Mouse (Mus musculus) cerebellum, adult 2 months (tissue): ENCODE measurements around the gene Map2k5. TPM values are rescaled to one million over a fixed set of nuclear protein-coding genes. Genes with fewer than 3 reads are reported as not detected.

ENCODE experiments used
- DNase-seq, 2 experiments: peaks; one replicate each; pipeline ENCODE4 v3.0.0; 2021
- H3K27ac ChIP-seq: fragments of 200-500 bp; 2 replicates; pipeline ENCODE4 v1.5.1; 2012; ENCODE audit warnings: low read length, control low read depth, inconsistent platforms; ENCODE audit not compliant: insufficient read depth
- H3K27me3 ChIP-seq: fragments of 200-500 bp; 2 replicates; pipeline ENCODE4 v1.6.1; 2012; ENCODE audit warnings: inconsistent platforms, mild to moderate bottlenecking, low read length, moderate library complexity; ENCODE audit not compliant: control insufficient read depth, insufficient read depth
- H3K4me1 ChIP-seq: fragments of 200-500 bp; 2 replicates; pipeline ENCODE4 v1.6.1; 2011; ENCODE audit warnings: low read length; ENCODE audit not compliant: control insufficient read depth, insufficient read depth
- H3K4me3 ChIP-seq: fragments of 200-500 bp; replicated peaks from 2 replicates; pipeline ENCODE3; 2011; ENCODE audit warnings: mild to moderate bottlenecking, low read depth, low read length, control low read depth; ENCODE audit not compliant: insufficient read depth
- CTCF ChIP-seq: fragments of 200-500 bp; IDR thresholded peaks from 2 replicates; pipeline ENCODE4 v1.5.1; 2011; ENCODE audit warnings: low read depth, mild to moderate bottlenecking, control low read depth, low read length, moderate library complexity, borderline replicate concordance; ENCODE audit not compliant: insufficient read depth
- POLR2A ChIP-seq: fragments of 200-500 bp; IDR thresholded peaks from 2 replicates; pipeline ENCODE4 v1.6.1; 2011; ENCODE audit warnings: low read length, control low read depth, borderline replicate concordance; ENCODE audit not compliant: insufficient read depth
- WGBS: fragments of 180-500 bp; shearing (Covaris S2); methylation state at CpG from one replicate; pipeline ENCODE4 v1.1.7; 2018; 5-methylcytosine and 5-hydroxymethylcytosine counted together
- polyA plus RNA-seq: library from polyadenylated mRNA; depleted of rRNA; stranded (reverse); fragments of >200 nt; gene quantifications from 2 replicates; pipeline ENCODE4 v1.2.3, GENCODE M21; 2012

Map2k5 gene
- polyA plus RNA-seq, 1 experiment, result 36.2 TPM

DNA sequence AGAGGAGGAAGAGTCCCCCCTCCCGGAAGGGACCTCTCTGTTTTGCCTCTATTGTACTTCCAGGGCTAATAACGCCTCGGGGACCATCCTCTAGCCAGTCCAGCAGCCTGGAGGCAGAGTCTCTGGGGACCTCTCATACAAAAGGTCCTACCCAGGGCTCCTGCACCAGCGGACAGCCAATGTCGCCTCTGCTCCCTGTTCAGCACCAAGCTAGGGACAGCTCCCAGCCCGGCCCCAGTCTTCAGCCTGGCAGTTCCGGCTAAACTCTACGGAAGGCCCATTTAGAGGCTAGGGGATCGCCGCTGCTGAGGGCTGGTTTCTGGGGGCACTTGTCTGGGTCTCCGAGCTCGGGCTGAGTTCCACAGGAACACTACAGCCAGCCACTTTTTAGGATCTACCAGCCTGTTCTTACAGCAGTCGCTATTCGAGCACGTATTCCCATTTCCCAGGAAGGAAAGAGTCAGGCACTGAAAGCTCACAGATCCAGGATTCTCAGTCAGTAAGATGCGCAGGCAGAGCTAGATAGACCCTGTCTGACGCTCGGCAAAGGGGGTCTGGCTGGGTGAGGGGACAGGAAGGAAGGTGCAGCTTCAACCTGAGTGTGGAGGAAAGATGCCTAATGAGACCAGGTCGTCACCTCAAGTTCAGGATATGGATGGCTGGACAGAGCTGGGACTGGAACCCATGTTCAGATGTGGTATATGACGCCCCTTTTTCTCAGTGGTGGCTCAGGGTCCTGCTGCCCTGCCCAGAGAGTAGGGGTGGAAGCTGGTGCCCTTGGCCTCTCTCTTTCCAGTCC lies 226.4 kb downstream of the Map2k5 start:
- no peak for DNase-seq
- Histone ChIP-seq H3K4me1 (no peaks in the 10 kb centered on the region), H3K27me3 (peaks cover 12% of the 10 kb centered on the region; the same call in 1 of the 2 replicates), H3K27ac (no peak overlapping the region), H3K4me3 (no peak overlapping the region)
- TF ChIP-seq POLR2A (no peak), CTCF (no peak)
- WGBS, result 15% methylated on average over 20 of the region's 20 CpGs

DNA sequence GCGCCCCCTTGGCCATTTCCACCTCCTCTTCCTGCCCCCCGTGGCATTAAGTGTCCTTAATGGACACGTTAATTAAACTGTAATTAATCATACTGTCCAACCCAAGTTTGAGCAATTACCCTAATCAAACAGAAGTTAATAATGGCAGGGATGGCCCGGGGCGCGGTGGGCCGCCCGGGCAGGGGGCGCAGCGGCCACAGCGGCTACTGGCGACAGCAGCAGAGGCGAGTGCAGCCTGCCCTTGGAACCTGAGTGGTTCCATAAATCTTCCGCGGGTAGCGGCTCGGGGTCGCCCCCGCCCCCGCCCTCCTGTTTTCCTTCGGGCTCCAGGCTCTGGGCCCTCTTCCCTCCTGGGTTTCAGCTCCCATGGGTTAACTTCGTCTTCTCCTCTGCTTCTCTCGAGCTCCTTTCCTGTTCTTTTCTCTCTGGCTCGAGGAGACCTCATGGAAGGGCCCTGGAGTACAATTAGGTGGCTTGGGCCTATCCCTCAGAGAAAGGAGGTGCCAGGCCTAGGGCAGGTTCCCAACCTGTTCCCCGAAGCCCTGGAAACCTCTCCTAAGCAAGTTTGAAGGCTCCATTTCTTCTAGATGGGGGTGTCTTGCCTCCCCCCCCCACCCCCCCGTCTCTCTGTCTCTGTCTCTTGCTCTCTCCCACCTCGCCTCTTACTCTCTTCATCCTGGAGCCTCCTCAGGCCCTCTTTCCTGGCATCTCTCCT lies 227.5 kb downstream of the Map2k5 start:
- H3K4me1 ChIP-seq, result no peaks in the 10 kb centered on the region
- WGBS, result 7% methylated on average over 27 of the region's 27 CpGs
- no peak overlapping the region for H3K4me3 ChIP-seq

DNA sequence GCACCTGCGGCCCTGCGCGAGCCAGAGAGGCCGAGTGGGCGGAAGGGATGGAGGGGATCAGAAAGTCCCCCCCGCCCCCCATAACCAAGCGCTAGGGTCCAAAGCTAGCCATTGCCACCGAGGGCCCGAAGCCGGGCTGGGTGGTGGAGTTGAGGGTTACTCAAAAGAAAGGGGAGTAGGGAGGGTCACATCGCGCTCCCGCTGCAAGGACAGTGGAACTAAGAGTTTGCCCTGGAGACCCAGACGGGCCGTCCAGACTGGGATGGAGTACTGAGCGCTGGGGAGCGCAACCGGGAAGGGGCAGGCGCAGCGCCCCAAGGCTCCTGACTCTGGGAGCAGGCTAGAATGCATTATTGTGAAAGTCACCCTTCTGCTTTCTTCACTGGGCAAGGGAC lies 228.3 kb downstream of the Map2k5 start:
- 2% methylated on average over 20 of the region's 20 CpGs for WGBS
- TF ChIP-seq CTCF (no peak), POLR2A (no peak)
- Histone ChIP-seq H3K27ac (no peak overlapping the region), H3K27me3 (peaks cover 16% of the 10 kb centered on the region; the same call in 1 of the 2 replicates), H3K4me1 (no peaks in the 10 kb centered on the region), H3K4me3 (peak overlapping the region; percentile 2)
- DNase-seq, result no peak

More for the DNA sequence above, 227.5 kb downstream of the Map2k5 start:
- Histone ChIP-seq H3K27me3 (peaks cover 12% of the 10 kb centered on the region; the same call in 1 of the 2 replicates), H3K27ac (no peak overlapping the region)
- TF ChIP-seq POLR2A (no peak), CTCF (no peak)
- no peak for DNase-seq

DNA sequence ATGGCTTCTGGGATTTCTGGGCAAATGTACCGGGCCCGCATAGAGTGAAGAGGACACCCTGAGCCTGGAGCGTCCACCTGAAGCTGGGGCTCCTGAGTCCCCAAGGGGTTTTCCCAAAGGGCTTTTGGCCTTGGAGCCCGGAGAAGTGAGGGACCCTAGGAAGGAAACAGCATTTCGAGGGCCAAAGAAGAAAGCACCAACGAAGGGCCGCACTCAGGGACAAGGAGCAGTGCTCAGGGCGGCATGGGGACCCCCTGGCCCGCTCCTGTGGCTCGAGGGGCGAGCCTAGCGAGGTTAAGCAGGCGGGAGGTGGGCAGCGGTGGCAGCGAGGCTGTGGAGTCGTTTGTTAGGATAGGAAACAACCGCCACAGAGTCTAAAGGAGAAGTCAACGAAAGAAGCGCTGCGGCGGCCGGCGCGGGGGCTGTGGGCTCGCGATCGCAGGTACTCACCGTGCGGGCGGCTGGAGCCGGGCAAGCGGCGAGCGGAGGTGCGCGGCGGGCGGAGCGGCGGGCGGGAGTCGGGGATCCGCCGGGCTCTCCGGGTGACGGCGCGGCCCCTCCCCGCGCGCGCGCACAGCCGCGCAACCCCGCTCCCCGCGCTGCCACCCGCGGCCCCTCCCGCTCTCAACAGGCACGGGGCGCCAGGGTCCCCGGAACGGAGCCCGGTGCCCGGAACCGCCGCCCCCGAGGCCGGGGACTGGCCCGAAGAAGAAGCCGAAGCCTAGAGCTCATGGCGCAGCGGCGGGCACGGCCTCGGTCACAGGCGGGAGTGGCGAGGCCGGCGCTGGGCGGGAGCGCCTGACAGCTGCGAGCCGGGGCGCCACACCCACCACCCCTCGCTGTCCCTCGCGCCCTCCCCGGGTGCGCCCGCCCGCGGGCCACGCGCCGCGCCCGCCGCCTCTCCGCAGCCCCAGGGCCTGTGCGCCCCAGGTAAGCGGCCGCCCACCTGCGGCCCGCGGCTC lies 229.0 kb downstream of the Map2k5 start, which contains the start of gene Skor1:
TSS of gene Skor1 (minus strand) at position 552 of the 962 bp plus-strand sequence.
- Histone ChIP-seq H3K27me3 (peaks cover 17% of the 10 kb centered on the region; the same call in 1 of the 2 replicates), H3K4me3 (peak within 1 kb of the TSS; percentile 32), H3K27ac (no peak within 1 kb of the TSS), H3K4me1 (no peaks in the 10 kb centered on the region)
- peak in 1 of 2 experiments; percentile 50 for DNase-seq
- WGBS, result under 1% methylated on average over 102 of the region's 108 CpGs
- TF ChIP-seq CTCF (no peak), POLR2A (no peak)

DNA sequence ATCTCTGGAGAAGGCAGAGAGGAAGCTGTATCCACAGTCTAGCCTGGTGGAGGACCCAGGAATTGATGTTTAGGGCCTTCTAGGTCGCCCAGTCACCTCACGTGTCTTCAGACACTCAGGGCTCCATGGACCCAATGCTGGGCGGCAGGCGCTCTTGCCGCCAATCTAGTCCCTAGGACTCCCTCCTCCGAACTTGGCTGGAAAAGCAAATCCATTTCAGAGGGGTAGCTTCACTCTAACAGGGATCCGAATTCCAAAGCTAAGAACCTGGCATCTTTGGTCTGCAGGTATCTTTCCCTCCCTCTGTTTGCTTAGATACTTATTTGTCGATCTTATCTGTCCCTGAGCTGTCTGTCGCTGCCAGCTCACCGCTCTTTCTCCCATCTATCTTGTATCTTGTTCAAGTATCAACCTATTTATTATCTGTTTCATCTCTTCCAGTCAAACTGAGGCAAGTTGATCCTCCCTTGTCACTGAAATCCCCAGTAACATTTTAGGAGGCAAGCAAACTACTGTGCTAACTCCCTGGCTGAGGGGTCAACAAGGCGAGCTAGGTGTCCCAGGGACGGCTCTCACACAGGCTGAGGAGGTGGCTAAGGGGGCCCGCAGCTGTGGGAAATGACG lies 229.8 kb downstream of the Map2k5 start:
- H3K4me3 ChIP-seq, result peak overlapping the region; percentile 32
- H3K27ac ChIP-seq, result no peak overlapping the region
- H3K27me3 ChIP-seq, result peaks cover 19% of the 10 kb centered on the region
- TF ChIP-seq CTCF (no peak), POLR2A (no peak)
- 5% methylated on average over 14 of the region's 14 CpGs for WGBS
- no peaks in the 10 kb centered on the region for H3K4me1 ChIP-seq
- DNase-seq, result peak in 1 of 2 experiments; percentile 29

DNA sequence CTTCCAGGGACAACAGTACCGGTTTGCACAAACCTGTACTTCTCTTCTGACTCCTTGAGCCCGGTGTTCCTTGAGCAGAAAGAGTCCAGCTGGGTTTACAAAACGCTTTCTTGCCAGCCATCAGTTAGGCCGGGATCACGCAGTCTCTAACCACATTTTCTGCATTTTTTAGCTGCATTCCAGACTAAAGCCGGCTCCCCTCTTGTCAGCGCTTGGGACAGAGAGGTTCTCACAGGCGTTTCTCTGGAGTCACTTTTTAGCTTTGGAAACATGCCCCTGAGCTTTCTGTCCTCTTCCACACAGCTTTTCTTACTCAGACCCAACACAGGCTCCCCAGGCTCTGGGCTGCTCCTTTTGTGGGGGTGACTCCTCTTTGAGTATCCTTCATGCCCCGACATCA lies 230.4 kb downstream of the Map2k5 start:
- peaks cover 22% of the 10 kb centered on the region for H3K27me3 ChIP-seq
- WGBS, result 5% methylated on average over 9 of the region's 9 CpGs
- no peak overlapping the region for H3K4me3 ChIP-seq
- TF ChIP-seq CTCF, result no peak
- peak in 1 of 2 experiments; percentile 35 for DNase-seq
- H3K4me1 ChIP-seq, result no peaks in the 10 kb centered on the region
- no peak overlapping the region for H3K27ac ChIP-seq

DNA sequence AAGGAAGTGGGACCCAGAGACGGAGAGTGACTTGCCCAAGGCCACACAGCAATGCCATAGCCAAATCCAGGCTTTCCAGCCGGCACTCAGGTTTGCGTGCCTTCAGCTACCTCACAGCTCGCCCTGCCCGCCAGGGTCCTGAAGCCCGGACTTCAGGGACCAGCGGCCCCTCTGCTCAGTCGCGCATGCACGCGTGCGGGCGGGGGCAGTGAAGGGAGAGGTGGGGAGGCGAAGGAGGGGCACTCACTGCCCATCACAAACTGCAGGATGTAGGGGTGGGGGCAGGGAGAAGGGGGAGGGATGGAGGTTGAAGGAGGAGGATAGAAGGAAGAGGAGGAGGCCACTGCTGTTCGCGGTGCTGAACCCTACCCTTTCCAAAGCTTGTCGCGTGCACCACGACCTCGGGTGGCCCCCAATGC lies 230.8 kb downstream of the Map2k5 start:
- no peak overlapping the region for H3K4me3 ChIP-seq
- under 1% methylated on average over 20 of the region's 20 CpGs for WGBS
- no peak for DNase-seq
- TF ChIP-seq POLR2A (no peak), CTCF (no peak)
- H3K4me1 ChIP-seq, result no peaks in the 10 kb centered on the region
- H3K27ac ChIP-seq, result no peak overlapping the region
- H3K27me3 ChIP-seq, result peaks cover 24% of the 10 kb centered on the region
